Mouse (Mus musculus) cerebellum, adult 2 months (tissue): ENCODE data around the gene Ubap2l.

Source experiments
- CTCF ChIP-seq: fragments of 200-500 bp; IDR thresholded peaks from 2 replicates; pipeline ENCODE4 v1.5.1; 2011; ENCODE audit warnings: low read depth, mild to moderate bottlenecking, control low read depth, low read length, moderate library complexity, borderline replicate concordance; ENCODE audit not compliant: insufficient read depth
- POLR2A ChIP-seq: fragments of 200-500 bp; IDR thresholded peaks from 2 replicates; pipeline ENCODE4 v1.6.1; 2011; ENCODE audit warnings: low read length, control low read depth, borderline replicate concordance; ENCODE audit not compliant: insufficient read depth

- TF ChIP-seq CTCF (no peak), POLR2A (no peak)
Measured at GRCm38 (mm10) chr3:90083698-90084324, 31.4 kb upstream of the Ubap2l start.
